Mouse (Mus musculus): ENCODE data around the gene P2ry12.
A peak's percentile ranks its signal among the peaks of the same experiment; 100 is the strongest.

Gene P2ry12

DNA sequence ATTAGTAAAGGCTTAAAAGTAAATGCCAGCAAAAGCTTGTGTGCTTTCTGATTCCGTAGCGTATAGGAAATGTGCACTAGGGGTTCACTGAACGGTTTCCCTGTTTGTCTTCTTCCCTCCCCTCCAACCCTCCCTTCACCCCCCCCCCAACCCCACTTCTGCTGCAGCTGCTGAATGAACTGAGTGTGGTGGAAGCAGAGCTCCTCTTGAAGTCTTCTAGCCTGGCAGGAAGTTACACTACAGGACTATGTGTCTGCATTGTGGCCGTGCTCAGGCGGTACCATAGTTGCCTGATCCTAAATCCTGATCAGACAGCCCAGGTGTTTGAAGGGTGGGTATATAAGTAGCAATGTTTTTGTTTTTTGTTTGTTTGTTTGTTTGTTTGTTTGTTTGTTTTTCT, 27.8 kb downstream of the P2ry12 start:
- DNase-seq (ENCODE audit: low read depth), result no peak

DNA sequence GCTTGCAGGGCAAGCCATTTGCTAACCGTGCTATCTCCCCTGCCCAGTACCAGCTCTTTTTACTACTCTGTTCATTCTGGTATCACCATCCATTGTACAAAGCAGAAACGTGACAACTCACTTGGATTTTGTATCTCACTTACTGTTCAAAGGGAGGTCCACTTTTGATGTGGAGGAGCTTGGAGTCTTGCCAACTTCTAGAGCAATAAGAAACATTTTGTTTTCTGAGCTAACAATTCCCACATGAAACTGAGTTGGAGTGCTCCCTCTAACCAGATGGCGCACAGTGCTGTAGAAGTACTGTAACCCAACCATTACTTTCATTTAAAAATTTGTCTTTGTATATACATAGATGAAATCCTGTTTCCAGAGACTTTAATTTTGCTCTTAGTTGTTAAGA, 31.8 kb downstream of the P2ry12 start:
- DNase-seq (ENCODE audit: low read depth), result no peak

DNA sequence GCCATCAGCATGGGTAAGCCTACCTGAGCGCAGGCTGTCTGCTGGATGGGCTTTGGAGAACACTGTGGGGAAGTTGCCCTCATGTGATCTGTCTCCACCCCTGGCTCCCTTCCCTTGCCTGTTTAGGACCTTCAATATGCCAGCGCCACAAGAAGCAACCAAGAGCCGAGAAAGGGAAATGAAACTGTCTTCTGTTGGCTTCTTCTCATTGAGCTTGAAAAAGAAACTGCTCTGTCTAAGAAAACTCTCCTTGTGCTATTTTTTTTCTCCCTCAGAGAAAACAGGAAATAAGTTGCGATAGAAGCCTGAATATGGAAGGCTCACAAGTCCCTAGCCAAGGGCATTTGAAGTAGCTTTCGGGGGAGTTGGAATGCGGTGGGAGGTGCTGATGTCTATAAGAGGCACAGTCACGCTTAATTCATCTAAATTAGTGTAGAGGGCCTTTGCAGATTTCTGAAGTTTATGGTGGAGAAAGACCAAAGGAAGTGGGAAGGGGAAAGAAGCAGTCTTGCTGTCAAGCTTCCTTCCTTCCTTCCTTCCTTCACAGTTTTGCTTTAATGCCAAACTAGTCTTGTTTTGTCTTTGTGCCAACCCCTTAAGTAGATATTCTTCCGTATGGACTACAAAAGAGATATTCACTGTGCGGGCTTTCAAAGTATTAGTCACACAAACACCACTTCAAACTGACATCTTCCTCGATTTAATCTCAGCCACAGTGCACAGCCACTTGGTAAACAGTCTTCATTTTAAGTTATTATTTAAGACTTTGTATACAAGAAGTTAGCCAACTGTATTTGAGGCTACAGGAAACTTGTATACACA, 33.7 kb downstream of the P2ry12 start:
- no peak for DNase-seq (ENCODE audit: low read depth)

DNA sequence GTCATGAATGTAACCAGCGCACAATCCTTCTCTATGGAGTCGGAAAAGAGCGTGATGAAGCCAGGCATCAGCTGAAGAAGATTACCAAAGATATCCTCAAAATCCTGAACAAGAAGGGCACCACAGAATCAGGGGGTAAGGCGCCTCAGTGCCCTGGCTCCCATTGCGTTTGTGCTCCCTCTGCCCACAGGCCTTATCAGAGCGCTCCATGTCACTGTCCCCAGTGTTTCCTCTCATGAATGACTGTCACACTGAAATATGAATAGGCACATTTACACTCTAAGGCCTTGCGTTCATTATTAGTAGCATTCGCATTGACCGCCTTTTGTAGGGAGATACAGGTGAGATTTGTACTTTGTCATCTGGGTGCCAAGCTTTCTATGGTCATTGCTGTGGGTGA, 35.0 kb downstream of the P2ry12 start:
- DNase-seq (ENCODE audit: low read depth), result no peak

DNA sequence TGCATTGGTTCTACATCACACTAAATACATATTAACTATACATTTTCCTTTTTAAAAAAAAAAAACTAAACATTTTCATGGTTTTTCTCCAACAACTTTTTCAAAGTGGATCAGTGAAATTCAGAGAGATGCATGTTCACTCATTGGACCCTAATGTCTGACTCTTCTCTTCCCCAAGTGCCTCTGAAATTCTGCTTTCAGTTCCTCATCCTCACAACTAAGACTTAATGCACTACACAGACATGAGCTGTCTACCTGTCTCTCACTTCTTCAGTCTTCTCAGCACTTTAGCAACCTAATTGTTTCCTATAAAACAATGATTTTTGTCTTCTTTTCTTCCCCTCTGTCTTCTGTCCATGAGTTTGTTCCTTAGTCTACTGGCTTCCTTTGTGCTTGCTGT, 37.3 kb downstream of the P2ry12 start:
- no peak for DNase-seq (ENCODE audit: low read depth)

DNA sequence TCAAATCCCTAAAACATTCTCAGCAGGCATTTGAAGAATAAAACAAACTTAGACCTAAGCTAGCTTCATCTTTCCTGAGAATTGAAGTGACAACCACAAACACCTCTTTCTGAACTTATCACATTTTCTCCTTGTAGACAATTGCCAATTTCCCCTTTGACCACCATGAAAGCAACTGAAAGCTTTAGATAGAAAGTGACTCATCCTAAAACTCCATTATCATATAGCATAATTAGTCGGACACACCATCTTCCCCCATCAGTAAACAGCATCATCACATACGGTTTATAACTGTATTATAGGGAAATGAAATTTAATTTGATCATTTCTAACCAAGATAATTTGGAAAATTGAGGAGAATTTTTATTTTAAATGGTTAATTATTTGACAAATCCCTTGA, 40.4 kb downstream of the P2ry12 start:
- peak; percentile 39 for DNase-seq (ENCODE audit: low read depth)

DNA sequence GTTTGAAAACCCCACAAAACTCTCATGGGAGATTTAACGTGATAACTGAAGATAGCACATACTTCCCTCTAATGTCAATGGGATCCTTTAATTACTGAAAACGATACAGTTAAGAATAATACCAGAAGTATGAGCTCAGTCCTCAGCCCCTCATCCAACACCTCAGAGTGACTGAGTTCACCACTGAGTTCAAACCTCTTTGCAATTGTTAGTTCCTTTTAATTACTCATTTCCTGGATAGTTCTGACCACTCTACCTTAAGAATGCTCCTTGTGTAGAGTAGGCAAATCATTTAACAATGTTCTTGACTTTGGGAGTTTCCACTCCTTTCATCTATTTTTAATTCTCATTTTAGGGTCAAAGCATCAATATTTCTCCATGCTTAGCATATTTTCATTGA, 43.3 kb downstream of the P2ry12 start:
- DNase-seq (ENCODE audit: low read depth), result peak; percentile 40

DNA sequence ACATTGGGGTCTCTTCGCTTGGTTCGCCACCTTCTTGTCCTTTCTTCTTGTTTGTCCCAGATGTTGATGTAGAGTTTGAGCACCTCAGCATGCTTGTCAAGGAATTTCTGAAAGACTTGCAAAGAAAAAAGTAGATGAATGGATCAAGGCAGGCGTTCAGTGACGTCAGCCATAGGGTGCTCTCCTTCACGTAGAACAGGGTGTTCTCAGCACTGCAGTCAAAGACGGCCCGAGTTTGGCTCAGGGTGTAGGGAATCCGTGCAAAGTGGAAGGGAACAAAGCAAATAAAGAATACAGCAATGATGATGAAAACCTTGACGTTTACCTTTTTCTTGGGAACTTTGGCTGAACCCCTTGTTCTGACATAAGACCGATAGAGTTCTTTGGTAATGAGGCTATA, 45.5 kb downstream of the P2ry12 start:
- DNase-seq (ENCODE audit: low read depth), result no peak

DNA sequence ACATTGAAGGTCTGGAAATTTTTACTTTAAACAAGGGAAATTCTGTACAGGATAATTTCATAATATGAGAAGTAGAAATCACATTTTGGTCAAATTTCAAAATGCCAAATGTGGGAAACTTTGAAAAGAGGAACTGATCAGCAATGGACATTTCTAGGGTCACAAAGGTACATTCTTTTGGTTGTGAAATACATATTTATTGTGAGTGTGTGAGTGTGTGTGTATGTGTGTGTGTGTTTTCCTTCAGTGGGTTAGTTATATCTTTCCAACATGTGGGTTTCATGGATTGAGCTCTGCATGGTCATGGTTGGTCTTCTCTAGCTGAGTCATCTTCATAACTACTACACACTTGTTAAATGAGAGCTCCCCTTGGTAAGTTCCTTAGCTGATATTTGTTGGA, 50.3 kb downstream of the P2ry12 start:
- DNase-seq (ENCODE audit: low read depth), result peak; percentile 63

DNA sequence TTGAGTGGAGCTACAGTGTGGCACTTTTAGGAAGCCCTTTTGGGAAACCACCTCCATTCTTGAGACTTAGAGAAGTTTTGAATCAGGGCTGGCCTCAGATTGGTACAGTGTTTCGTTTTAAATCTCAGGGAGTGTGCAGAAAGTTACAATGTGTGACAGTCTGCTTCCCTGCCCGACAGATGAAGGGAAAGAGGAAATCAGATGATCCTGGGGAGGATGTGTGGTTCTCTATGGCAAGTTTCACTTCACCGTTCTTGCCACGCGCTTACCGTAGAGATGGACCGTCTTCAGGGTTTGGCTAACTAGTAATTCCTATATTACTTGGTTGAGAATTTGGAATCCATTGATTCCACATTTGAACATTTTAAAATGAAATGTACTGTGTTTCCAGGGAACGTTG, 50.9 kb downstream of the P2ry12 start:
- no peak for DNase-seq (ENCODE audit: low read depth)

DNA sequence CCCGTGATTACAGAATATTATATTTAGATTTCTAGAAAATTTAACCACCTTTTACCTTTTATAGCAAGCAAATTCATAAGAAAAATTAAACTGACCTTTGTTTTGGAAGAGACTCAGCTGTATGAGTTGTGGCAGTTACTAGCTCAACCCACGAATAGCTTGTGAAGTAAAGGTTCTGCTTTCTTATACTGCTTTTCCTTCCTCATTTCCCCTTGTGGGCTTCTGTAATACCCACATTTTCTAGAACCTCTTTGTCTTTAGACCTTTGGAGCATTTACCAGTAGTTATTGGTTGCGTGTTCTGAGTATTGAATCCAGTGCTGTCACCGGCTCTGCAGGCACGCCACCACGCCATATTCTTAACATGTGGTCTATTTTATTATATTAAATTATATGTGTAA, 51.9 kb downstream of the P2ry12 start, which contains the start of gene P2ry13:
TSS of gene P2ry13 (minus strand) at position 156 of the 400 bp plus-strand sequence.
- peak; percentile 64 for DNase-seq (ENCODE audit: low read depth)

DNA sequence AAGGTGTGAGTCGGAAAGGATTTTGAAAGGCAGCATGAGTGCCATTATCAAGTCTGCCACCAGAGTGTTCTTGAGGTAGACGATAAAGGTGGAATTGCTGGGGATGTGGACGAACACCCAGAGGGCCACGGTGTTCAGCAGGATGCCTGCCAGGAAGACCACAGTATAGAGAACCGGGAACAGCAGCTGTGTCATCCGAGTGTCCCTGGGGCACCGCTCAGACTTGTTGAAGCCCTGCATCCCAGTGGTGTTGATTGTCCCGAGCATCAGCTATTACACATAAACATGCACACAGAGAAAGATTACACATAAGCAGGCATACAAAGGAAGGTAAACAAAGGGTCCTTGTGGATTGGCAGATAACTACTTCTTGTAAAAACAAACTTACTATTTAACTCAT, 52.6 kb downstream of the P2ry12 start:
- no peak for DNase-seq (ENCODE audit: low read depth)

DNA sequence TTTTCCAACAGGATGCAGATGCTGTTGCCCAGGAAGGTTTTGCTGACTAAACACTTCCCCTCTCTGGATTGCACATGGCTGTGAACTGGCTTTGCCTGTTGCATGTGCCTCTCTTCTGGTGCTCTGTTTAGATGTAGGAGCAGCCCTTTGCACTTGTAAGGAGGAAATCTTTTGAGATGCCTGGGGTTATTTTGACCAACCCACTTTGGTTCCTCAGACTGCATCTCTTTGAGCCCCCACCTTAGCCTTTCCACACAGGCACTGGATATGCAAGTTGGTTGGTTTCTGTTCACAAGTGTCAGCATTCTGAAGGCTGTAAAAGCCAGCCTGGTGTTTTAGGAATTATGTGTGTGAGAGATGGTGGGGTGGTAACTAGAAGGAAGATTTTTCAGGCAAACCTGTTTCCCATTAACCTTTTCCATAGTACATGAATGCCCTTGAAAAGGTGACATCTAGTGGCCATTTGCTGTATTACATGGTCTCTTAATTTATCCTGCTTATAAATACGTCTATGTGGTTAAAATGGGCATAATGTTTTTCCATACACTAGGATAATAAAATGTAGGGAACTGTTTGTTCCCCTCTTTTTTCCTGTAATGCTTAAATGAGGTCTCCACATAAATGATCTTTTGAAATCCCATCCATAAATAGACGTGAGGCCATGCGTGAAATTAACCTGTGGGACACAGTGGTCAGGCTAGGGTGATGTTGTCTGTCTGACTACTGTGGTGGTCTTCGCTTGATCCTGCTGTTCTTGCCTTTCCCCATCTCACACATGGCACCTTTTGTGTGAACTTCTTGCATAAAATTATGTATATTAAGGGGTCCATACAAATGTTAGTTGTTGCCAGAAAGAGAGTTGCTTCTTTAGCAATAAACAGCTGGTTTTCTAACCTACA, 53.8 kb downstream of the P2ry12 start:
- DNase-seq (ENCODE audit: low read depth), result peak; percentile 80

DNA sequence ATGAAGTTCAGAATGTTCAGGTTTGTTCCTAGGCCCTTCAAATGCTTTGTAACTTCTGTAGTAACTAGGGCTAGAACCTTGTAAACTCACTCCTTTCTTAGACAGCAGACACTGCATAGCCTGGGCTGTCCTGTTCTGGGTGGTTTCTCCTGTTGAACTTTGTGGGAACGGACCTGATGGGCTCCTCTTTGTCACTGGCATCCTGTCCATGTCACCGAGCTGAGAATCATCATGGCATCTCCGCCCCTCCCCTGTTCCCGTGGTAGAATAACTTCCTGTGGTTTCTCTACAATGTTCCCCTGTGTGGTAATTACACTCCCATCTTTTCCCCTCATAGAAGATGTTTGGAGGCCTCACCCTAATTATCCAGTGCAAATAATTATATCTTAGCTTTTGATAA, 56.7 kb downstream of the P2ry12 start:
- DNase-seq (ENCODE audit: low read depth), result peak; percentile 71

DNA sequence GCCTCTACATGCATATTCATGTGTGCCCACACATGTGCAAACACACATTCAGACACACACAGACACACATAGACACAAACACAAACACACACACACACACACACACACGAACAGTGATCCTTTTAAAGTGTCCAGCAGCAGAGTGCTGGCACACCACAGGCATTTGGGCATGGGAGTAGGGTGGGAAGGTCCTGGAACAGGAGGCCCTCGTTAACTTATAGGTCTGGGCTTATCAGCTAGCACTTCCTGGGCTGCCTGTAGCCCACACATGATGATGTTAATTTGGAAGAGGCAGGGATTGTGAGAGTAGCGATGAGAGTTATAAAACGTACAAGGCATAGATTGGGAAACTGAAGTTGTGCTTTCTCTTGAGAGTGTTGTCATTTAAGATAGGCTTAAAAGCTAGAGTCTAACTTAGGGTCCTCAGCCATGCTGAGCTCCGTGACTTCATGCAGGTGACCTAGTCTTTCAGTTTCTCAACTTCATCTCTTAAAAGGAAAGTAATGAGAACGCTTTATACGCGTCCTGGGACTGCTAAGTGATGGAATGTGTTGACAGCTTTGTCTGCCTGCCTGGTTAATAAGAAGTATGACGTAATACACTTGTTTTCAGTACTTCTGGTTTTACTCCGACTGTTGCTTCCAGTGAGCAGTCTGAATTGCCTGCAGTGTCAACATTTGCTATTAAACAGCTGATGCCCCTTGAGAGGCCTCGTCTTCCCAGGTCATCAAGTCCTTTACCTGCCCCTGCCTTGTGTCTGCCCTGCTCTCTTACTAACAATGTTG, 57.8 kb downstream of the P2ry12 start:
- DNase-seq (ENCODE audit: low read depth), result peak; percentile 38

DNA sequence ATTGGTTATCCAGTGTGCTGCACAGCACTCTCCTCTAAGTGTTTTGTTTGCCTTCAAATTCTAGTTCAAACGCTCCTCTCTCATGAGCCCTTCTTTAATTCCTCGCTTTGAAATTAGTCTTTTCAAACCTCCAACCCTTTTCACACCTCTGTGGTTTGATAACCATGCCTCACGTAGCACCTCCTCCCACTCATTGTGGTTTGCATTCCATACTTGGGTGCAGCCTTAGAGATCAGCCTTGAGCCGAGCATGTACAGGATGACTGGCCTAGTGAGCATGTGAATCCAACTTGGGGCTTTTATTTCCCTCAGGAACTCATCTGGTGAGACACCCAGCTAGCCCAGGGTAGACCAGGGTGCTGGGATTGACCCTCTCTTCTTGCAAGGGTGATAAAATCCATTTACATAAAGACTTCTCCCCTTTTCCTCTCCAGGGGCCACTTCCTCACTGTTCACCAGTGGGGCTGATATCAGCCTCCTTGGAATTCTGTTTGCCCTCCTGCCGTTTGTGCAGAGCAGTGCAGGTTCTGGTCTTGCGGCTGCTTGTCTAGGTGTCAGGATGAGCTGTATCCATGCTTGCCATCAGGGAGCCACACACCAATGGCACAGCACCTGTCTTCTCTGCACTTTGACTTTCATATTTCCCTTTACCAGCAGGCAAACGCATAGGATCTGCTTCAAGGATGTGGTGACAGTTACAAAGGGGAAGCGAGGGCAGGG, 58.7 kb downstream of the P2ry12 start:
- no peak for DNase-seq (ENCODE audit: low read depth)

DNA sequence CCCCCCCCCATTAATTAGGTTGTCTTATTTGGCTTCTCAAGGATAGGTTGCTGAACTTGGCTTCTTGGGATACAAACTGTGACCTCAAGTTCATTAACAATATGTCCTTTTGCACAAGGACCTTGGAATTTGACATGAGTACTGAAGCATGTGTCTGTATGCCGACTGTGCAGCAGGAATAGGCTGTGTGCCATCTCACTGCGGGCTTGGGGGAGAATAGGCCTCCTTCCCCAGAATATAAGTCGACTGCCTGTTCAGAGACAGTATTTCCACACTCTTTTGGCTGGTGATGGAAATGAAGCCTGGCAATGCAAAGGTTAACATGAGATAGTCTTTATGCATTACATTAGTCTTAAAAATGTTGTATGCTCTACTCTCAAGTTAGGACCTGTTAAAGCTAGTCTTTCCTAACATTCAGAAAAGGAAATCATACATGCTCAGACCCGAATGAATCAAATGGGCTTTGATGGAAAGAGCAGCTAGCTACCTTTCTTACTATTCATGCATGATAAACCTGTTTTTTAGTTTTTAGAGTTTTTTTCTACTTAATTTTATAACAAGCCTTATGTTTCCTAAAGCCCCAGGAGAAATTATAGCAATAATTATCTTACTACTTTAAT, 65.2 kb downstream of the P2ry12 start:
- DNase-seq (ENCODE audit: low read depth), result no peak

DNA sequence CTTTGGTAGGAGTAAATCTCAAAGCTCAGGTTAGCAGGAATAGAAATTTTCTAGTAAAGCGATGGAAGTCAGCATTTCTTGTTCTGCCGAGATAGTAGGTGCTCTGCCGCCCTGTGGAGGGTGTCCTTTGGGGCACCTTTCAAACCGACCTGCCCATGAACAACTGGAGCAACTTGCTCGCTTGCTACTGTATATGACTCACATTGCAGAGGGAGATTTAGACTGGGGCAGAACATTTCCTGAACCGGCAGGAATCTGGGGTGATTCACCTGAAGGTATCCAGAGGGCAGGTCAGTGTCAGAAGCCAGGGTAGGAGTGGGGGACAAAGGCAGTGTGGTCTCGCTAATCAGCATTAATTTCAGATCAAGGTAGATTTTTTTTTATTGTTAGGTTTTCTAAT, 67.7 kb downstream of the P2ry12 start, which contains the start of gene Gpr87:
TSS of gene Gpr87 (minus strand) at position 167 of the 400 bp plus-strand sequence.
- DNase-seq (ENCODE audit: low read depth), result no peak

DNA sequence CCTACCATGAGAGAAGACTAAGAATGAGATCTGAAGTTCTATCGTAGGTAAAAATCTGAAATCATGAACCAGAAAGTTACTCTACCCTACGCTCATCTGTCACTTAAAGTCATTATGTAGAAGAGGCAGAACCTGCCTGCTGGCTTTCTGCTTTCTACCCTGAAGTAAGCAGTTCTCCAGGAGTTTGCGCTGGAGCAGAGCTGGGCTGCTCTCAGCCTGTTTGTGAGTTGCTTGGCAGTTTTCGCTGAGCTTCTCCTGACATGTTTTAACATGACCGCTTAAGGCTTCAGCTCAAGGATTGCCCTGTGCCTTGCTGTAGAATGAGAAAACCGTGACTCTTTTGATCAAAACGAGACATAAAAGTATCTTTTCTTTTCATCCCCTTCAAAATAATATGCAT, 68.6 kb downstream of the P2ry12 start:
- DNase-seq (ENCODE audit: low read depth), result no peak

DNA sequence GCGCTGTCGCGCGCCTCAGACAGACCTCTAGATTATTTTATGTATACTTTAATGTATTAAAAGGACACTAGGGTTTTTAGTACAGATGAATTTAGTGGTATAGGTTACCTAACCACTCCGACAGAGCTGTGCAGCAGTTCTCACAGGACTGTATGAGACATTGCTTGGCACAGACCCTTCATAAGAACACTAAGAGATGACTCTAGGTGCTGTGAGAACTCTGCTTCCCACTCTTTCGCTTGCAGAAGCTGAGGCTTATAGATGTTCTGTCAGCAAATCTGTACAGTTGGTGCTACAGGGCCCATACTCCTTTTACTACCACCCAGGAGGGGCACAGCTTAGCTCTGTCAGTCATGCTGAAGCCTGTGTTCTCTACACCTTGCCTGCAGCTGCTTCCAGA, 71.0 kb downstream of the P2ry12 start:
- DNase-seq (ENCODE audit: low read depth), result no peak

DNA sequence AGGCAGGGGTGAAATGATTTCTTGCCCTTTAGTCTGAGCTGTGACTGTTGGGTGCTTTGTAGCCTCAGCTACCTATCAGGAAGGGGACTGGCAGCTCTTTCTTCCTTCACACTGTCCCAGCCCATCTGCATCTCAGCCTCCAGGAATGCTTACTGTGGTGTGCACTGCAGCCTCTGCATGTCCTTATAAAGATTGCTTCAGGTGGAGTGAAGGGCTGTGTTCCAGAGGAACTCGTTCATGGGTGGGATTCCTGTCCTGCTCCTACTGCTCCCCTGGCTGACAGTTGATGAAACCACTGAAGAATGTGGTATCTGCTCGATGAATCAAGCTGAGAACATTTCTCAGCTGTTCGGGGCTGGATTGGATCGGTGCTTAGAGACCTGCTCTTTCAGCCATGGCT, 75.3 kb downstream of the P2ry12 start:
- no peak for DNase-seq (ENCODE audit: low read depth)
